Mouse (Mus musculus) left cerebral cortex, adult 6 months (tissue): ENCODE data around the gene Spry2. TPM values are rescaled to one million over a fixed set of nuclear protein-coding genes. Genes with fewer than 3 reads are reported as not detected.

Experiments used
- long read RNA-seq, 2 experiments: library from polyadenylated mRNA; unstranded; transcript quantifications; one replicate each; pipeline ENCODE4 v2.0.0; 2019 to 2020
- polyA plus RNA-seq: library from polyadenylated mRNA; unstranded; fragments of <200 nt; fragmentation: Nextera tagmentation; gene quantifications from 2 replicates; pipeline ENCODE4 v1.2.3, GENCODE M21; 2021

The Spry2 gene
- 157 and 200 TPM in 2 replicates for polyA plus RNA-seq
- long read RNA-seq, experiment 1, partial matches to known transcripts = 0 of 9 reads
- long read RNA-seq, experiment 1, other reads (novel, unspliced or antisense) = 7 of 9 reads
- long read RNA-seq, experiment 2, partial matches to known transcripts = 0 of 257 reads
- long read RNA-seq, experiment 2, other reads (novel, unspliced or antisense) = 257 of 257 reads

DNA sequence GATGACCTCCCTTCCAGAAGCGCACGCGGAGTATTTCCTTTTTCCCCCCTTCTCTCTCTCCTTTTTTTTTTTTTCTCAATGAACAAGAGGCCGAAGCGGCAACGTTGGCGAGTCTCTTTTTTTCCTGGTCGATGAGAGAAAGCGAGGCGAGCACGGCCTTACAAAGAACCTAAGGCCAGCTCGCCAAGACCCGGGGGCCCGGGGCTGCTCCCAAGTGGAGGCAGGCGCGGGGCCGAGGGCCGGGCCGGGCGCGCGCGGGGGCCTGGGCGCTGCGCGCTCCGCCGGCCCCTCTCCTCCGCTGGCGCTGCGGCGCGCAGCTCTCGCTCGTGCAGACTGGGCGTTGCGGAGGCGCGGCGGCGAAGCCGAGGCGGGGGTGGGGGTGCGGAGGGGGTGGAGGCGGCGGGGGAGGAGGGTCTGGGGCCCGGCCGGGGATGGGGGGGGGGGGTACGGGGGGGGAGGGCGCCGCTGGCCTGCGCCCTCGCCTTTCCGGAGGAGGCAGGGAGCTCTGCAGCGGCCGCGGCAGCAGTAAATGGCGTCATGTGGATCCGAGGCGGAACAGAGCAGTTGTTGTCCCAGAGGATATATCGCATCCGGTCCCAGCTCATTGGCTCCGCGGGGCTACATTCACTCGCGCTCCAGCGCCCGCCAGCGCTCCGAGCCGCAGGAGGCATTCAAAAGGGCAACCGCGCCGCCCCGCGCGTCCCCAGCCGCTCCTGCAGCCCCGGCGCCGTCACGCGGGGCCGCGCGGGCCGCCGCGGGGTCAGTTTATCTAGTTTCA lies at the start of gene Spry2:
Gene Spry2 (minus strand): TSS at position 29 of the 778 bp plus-strand sequence.

Other genes starting within 250 kb of the Spry2 start
- not detected in 2 replicates for gene Trim52, start 209.4 kb upstream of the Spry2 start, polyA plus RNA-seq